Mouse (Mus musculus): ENCODE measurements around the gene Serping1. TPM values are rescaled to one million over a fixed set of nuclear protein-coding genes. Genes with fewer than 3 reads are reported as not detected.
A peak's percentile ranks its signal among the peaks of the same experiment; 100 is the strongest.

Gene Serping1
- total RNA-seq, 2 experiments from 2014 or later, result 5.3 to 8.4 TPM

- no peak for DNase-seq (ENCODE audit: extremely low spot score in 1 of 2, low spot score in 2 of 2)
- TF ChIP-seq CTCF (IDR thresholded peaks at IDR 0.05), result no peak
- intact Hi-C loops (cut with DNase I), result loop anchor here (10.0 kb wide), 1 partner anchor 295 kb away; no protein-coding TSS in a partner anchor
- no peak overlapping the region for H3K4me3 ChIP-seq
- H3K27ac ChIP-seq, result no peak overlapping the region
These were observed 25.1 kb downstream of the Serping1 start for GRCm38 (mm10) chr2:84750115-84750514.

DNA sequence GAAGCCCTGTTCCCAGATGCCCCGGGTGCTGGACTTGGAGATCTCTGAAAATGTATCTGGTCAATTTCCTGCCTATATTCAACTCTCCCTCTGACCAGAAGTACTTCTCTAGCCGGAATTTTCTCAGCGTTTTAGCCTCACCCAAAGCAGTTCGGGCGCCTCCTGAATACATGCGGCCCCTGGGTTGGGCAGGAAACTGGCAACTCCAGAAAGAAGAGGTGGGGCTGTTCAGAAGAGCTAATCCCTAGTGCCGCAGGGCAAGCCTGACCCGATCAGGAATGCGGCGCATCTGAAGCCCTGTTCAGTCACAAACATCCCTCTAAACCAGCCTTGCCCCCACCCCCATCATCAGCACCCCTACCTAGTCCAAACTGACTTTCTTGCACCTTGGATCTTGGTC lies 31.1 kb downstream of the Serping1 start:
- no peak overlapping the region; the same call in 1 of the 2 replicates for H3K4me3 ChIP-seq
- no peak for DNase-seq (ENCODE audit: extremely low spot score in 1 of 2, low spot score in 2 of 2)
- no peak overlapping the region for H3K27ac ChIP-seq
- no peak for TF ChIP-seq CTCF (IDR thresholded peaks at IDR 0.05)
- intact Hi-C loops (cut with DNase I), result loop anchor here (5.0 kb wide), 1 partner anchor 53 kb away; the partner anchor contains the start of gene Ube2l6

GRCm38 (mm10) chr2:84743561-84743960 lies 31.7 kb downstream of the Serping1 start, which contains the start of gene Gm19426:
Gene Gm19426, minus strand, starts transcription at chr2:84743655.
- peak within 1 kb of the TSS; percentile 64 for H3K4me3 ChIP-seq

GRCm38 (mm10) chr2:84742451-84743283 lies 32.6 kb downstream of the Serping1 start:
- DNase-seq (ENCODE audit: extremely low spot score in 1 of 2, low spot score in 2 of 2), result no peak
- no peak for TF ChIP-seq CTCF (IDR thresholded peaks at IDR 0.05)
- H3K4me3 ChIP-seq, result peak overlapping the region; percentile 64
- H3K27ac ChIP-seq, result no peak overlapping the region; the same call in 1 of the 2 replicates
- intact Hi-C loops (cut with DNase I), result loop anchor here (5.0 kb wide), 1 partner anchor 55 kb away; the partner anchor contains the start of gene Ube2l6

More at GRCm38 (mm10) chr2:84743561-84743960, 31.7 kb downstream of the Serping1 start, which contains the start of gene Gm19426:
- no peak for TF ChIP-seq CTCF (IDR thresholded peaks at IDR 0.05)
- H3K27ac ChIP-seq, result peak within 1 kb of the TSS; percentile 74
- peak; percentile 49 to 67 for DNase-seq (ENCODE audit: extremely low spot score in 1 of 2, low spot score in 2 of 2)
- intact Hi-C loops (cut with DNase I), result loop anchor here (5.0 kb wide), 1 partner anchor 54 kb away; the partner anchor contains the start of gene Ube2l6

DNA sequence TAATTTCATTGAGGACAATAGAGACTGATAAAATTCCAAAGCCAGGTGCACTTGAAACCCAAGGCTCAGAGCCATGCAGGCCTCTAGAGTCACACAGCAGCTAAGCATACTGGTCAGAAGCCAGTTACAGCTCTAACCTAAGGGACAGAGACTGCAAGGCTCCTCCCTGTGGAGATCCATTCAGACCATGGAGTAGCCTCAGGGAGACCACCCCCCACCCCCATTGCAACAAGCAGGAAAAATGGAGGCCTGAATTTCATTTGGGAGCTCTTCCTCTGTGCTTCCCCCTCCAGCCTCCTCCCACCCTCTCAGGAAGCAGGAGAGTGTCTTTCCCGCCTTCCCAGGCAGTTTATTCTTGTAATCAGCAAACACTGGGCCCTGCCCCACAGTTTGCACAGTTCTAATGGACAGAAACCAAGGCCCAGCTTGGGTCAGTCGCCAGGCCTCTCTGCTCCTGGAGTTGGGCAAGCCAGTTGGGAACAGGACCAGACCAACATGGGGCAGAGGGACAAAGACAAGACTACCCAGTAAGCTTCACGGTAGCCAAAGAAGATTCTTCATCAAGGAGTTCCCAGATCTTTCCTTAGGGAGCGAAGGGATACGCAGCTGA lies 33.3 kb downstream of the Serping1 start:
- no peak overlapping the region; the same call in 1 of the 2 replicates for H3K4me3 ChIP-seq
- no peak overlapping the region for H3K27ac ChIP-seq
- no peak for DNase-seq (ENCODE audit: extremely low spot score in 1 of 2, low spot score in 2 of 2)
- TF ChIP-seq CTCF (IDR thresholded peaks at IDR 0.05), result no peak
- intact Hi-C loops (cut with DNase I), result loop anchor here (5.0 kb wide), 1 partner anchor 55 kb away; the partner anchor contains the start of gene Ube2l6

- intact Hi-C loops (cut with DNase I), result loop anchor here (5.0 kb wide), 1 partner anchor 57 kb away; the partner anchor contains the start of gene Ube2l6
- peak; percentile 38 for TF ChIP-seq CTCF (IDR thresholded peaks at IDR 0.05)
- no peak overlapping the region for H3K27ac ChIP-seq
- peak in 1 of 2 experiments; percentile 16 for DNase-seq (ENCODE audit: extremely low spot score in 1 of 2, low spot score in 2 of 2)
- no peak overlapping the region for H3K4me3 ChIP-seq
These were observed 34.5 kb downstream of the Serping1 start for GRCm38 (mm10) chr2:84740608-84741333.

DNA sequence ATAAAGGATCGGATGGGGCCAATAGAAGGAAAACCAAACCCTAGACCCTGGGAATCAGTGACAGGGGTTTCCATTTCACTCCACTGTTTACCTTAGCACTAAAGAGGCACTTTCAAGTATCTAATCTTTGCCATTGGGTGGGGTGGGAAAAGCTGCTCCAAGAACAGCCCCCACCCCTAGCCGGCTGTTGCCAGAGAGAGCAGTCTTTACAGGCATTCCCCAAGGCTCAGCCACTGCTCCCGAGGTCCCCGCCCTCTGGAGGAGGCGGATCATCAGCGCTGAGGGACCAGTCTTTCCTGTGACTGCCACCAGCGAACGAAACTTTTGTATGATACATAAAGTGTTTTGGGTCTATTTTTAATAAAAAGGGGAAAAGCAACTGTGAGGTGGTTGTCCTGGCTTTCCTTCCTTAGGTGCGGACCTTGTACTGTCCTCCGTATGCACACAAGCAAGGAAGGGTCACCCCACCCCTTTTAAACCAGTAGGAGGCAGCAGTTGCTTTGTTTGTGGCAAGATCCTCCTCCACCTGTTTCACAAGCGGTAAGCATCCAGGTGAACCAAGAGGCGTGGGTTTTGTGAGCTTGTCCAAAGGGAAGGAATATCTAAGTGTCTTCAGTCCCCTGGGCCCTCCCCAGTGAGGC lies 36.9 kb downstream of the Serping1 start:
- intact Hi-C loops (cut with DNase I), result no loop called here
- H3K4me3 ChIP-seq, result no peak overlapping the region

GRCm38 (mm10) chr2:84737451-84737925 lies 37.8 kb downstream of the Serping1 start:
- intact Hi-C loops (cut with DNase I), result no loop called here
- no peak for DNase-seq (ENCODE audit: extremely low spot score in 1 of 2, low spot score in 2 of 2)
- Histone ChIP-seq H3K27ac (no peak overlapping the region), H3K4me3 (no peak overlapping the region)
- TF ChIP-seq CTCF (IDR thresholded peaks at IDR 0.05), result no peak

More for the DNA sequence above, 36.9 kb downstream of the Serping1 start:
- peak; percentile 27 for TF ChIP-seq CTCF (IDR thresholded peaks at IDR 0.05)
- no peak for DNase-seq (ENCODE audit: extremely low spot score in 1 of 2, low spot score in 2 of 2)
- no peak overlapping the region for H3K27ac ChIP-seq

DNA sequence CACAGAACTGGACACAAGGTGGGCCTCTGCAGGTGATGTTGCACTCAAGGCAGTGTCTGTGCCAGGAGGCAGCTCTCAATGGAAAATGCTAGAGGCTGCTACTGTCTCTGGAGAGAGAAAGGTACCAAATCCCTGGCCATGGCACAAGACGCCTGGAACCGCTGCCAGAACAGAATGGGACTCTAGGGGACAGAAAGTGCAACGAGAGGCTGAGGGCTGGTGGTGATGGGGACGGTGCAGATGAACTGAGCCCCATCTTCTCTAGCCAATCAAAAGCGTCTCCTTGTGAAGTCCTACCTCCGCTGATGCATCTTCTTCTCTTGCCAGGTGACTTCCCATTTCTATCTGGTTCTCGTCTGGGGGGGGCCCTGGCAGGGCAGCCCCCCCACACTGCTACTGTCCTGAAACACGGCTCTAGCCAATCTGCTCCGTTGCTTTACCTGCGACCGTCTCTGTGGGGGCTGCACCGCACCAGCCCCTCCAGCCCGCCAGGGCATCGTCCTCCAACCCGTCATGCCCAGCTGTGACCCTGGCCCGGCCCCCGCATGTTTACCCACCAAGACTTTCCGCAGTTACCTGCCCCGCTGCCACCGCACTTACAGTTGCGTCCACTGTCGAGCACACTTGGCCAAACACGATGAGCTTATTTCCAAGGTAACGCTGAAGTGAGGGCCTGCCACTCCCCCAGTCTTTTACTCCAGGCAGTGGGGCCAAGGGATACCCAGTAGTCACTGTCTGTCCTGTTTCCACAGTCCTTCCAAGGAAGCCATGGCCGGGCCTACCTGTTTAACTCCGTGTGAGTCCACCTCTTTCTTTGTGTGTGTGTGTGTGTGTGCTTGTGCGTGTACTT lies 38.7 kb downstream of the Serping1 start:
- Histone ChIP-seq H3K27ac (no peak overlapping the region), H3K4me3 (peak overlapping the region; percentile 78)
- TF ChIP-seq CTCF (IDR thresholded peaks at IDR 0.05), result no peak
- DNase-seq (ENCODE audit: extremely low spot score in 1 of 2, low spot score in 2 of 2), result peak; percentile 14 to 19
- intact Hi-C loops (cut with DNase I), result no loop called here

DNA sequence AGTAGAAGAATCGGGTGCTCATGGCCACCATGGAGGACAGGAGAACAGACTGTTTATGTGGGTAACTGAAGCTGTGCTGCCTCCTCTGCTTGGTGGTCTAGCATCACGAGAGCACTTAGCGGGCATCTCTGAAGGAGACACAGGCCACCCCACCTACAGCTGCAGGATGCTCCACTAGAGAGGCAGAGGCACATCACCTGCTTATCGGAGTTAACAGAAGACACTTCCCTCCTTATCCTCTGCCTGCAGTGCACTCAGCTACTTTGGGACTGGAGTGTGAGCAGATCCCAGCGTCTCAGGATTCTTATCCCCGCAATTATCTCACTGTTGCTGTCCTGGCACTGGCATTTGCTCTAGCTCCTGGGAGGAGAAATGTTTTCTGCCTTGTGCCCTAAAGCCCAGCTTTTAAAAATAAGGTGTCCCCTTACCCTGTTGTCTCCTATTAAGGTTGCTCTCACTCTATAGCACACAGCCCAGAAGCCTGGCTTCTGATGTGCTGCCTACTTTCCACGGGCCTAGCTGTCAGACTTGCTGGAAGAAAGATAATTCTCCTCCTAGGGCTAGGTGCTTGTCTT lies 39.8 kb downstream of the Serping1 start:
- peak in 1 of 2 experiments; percentile 18 for DNase-seq (ENCODE audit: extremely low spot score in 1 of 2, low spot score in 2 of 2)
- intact Hi-C loops (cut with DNase I), result no loop called here
- TF ChIP-seq CTCF (IDR thresholded peaks at IDR 0.05), result no peak
- Histone ChIP-seq H3K4me3 (peak overlapping the region; percentile 78), H3K27ac (peak overlapping the region; percentile 97; the same call in 1 of the 2 replicates)

All from left cerebral cortex, adult 2 months (tissue).